Mouse (Mus musculus): ENCODE measurements around the gene Sult5a1. TPM values are rescaled to one million over a fixed set of nuclear protein-coding genes. Genes with fewer than 3 reads are reported as not detected.

The Sult5a1 gene
- polyA plus RNA-seq, 1 experiment: 11.2 TPM

GRCm38 (mm10) chr8:123150737-123151171, 7.4 kb downstream of the Sult5a1 start:
- no peak for TF ChIP-seq POLR2A (IDR thresholded peaks at IDR 0.05; ENCODE audit: low read depth, low read length)
- no peak for TF ChIP-seq CTCF (conservative IDR thresholded peaks at IDR 0.05; ENCODE audit: insufficient read depth, insufficient read length, low read depth, low read length)
- Histone ChIP-seq H3K27me3 (replicated peaks; ENCODE audit: control insufficient read depth, insufficient read depth, low read length) (no peaks in the 10 kb centered on the region), H3K4me3 (ENCODE audit: insufficient read depth, low read depth, low read length) (no peak overlapping the region), H3K4me1 (ENCODE audit: control insufficient read depth, insufficient read depth, low read length) (0 out of 2 replicates have a peak, but pooled peaks cover 2% of the 10 kb centered on the region), H3K36me3 (ENCODE audit: control insufficient read depth, insufficient read depth, low read length) (no peaks in the 10 kb centered on the region), H3K27ac (ENCODE audit: insufficient read depth, low read depth, low read length) (peak overlapping the region; percentile 62)
- 48% methylated on average over 9 of the region's 9 CpGs for WGBS
- DNase-seq: peak; percentile 43

- TF ChIP-seq POLR2A (IDR thresholded peaks at IDR 0.05; ENCODE audit: low read depth, low read length): no peak
- no peak for TF ChIP-seq CTCF (conservative IDR thresholded peaks at IDR 0.05; ENCODE audit: insufficient read depth, insufficient read length, low read depth, low read length)
- 74% methylated on average over 7 of the region's 7 CpGs for WGBS
- no peaks in the 10 kb centered on the region for H3K27me3 ChIP-seq (replicated peaks; ENCODE audit: control insufficient read depth, insufficient read depth, low read length)
- no peak for DNase-seq
- no peak overlapping the region for H3K4me3 ChIP-seq (ENCODE audit: insufficient read depth, low read depth, low read length)
- no peak overlapping the region for H3K27ac ChIP-seq (ENCODE audit: insufficient read depth, low read depth, low read length)
- H3K36me3 ChIP-seq (ENCODE audit: control insufficient read depth, insufficient read depth, low read length): no peaks in the 10 kb centered on the region
- H3K4me1 ChIP-seq (ENCODE audit: control insufficient read depth, insufficient read depth, low read length): no peaks in the 10 kb centered on the region
These were observed 11.7 kb downstream of the Sult5a1 start for GRCm38 (mm10) chr8:123146390-123146789.

- H3K27ac ChIP-seq (ENCODE audit: insufficient read depth, low read depth, low read length): no peak overlapping the region
- H3K27me3 ChIP-seq (replicated peaks; ENCODE audit: control insufficient read depth, insufficient read depth, low read length): no peaks in the 10 kb centered on the region
- H3K4me1 ChIP-seq (ENCODE audit: control insufficient read depth, insufficient read depth, low read length): no peaks in the 10 kb centered on the region
- WGBS: 56% methylated on average over 6 of the region's 6 CpGs
- H3K36me3 ChIP-seq (ENCODE audit: control insufficient read depth, insufficient read depth, low read length): no peaks in the 10 kb centered on the region
- peak; percentile 72 for DNase-seq
- TF ChIP-seq POLR2A (IDR thresholded peaks at IDR 0.05; ENCODE audit: low read depth, low read length): no peak
- peak; percentile 68 for TF ChIP-seq CTCF (conservative IDR thresholded peaks at IDR 0.05; ENCODE audit: insufficient read depth, insufficient read length, low read depth, low read length)
- no peak overlapping the region for H3K4me3 ChIP-seq (ENCODE audit: insufficient read depth, low read depth, low read length)
These were observed 12.8 kb downstream of the Sult5a1 start for GRCm38 (mm10) chr8:123145279-123145678.

GRCm38 (mm10) chr8:123141741-123142462, 16.2 kb downstream of the Sult5a1 start:
- WGBS: 57% methylated on average over 14 of the region's 14 CpGs
- DNase-seq: peak; percentile 90
- Histone ChIP-seq H3K4me3 (ENCODE audit: insufficient read depth, low read depth, low read length) (no peak overlapping the region), H3K4me1 (ENCODE audit: control insufficient read depth, insufficient read depth, low read length) (no peaks in the 10 kb centered on the region), H3K36me3 (ENCODE audit: control insufficient read depth, insufficient read depth, low read length) (no peaks in the 10 kb centered on the region), H3K27me3 (replicated peaks; ENCODE audit: control insufficient read depth, insufficient read depth, low read length) (no peaks in the 10 kb centered on the region), H3K27ac (ENCODE audit: insufficient read depth, low read depth, low read length) (peak overlapping the region; percentile 68; the same call in 1 of the 2 replicates)
- TF ChIP-seq CTCF (conservative IDR thresholded peaks at IDR 0.05; ENCODE audit: insufficient read depth, insufficient read length, low read depth, low read length): no peak
- TF ChIP-seq POLR2A (IDR thresholded peaks at IDR 0.05; ENCODE audit: low read depth, low read length): no peak

- TF ChIP-seq CTCF (conservative IDR thresholded peaks at IDR 0.05; ENCODE audit: insufficient read depth, insufficient read length, low read depth, low read length): no peak
- no peak for TF ChIP-seq POLR2A (IDR thresholded peaks at IDR 0.05; ENCODE audit: low read depth, low read length)
- Histone ChIP-seq H3K36me3 (ENCODE audit: control insufficient read depth, insufficient read depth, low read length) (no peaks in the 10 kb centered on the region), H3K4me1 (ENCODE audit: control insufficient read depth, insufficient read depth, low read length) (no peaks in the 10 kb centered on the region), H3K27me3 (replicated peaks; ENCODE audit: control insufficient read depth, insufficient read depth, low read length) (no peaks in the 10 kb centered on the region), H3K4me3 (ENCODE audit: insufficient read depth, low read depth, low read length) (no peak overlapping the region), H3K27ac (ENCODE audit: insufficient read depth, low read depth, low read length) (no peak overlapping the region)
- DNase-seq: no peak
- 68% methylated on average over 4 of the region's 4 CpGs for WGBS
These were observed 19.4 kb downstream of the Sult5a1 start for GRCm38 (mm10) chr8:123138741-123139140.

GRCm38 (mm10) chr8:123137645-123138077, 20.5 kb downstream of the Sult5a1 start:
- no peak for TF ChIP-seq POLR2A (IDR thresholded peaks at IDR 0.05; ENCODE audit: low read depth, low read length)
- TF ChIP-seq CTCF (conservative IDR thresholded peaks at IDR 0.05; ENCODE audit: insufficient read depth, insufficient read length, low read depth, low read length): no peak
- Histone ChIP-seq H3K36me3 (ENCODE audit: control insufficient read depth, insufficient read depth, low read length) (no peaks in the 10 kb centered on the region), H3K4me1 (ENCODE audit: control insufficient read depth, insufficient read depth, low read length) (no peaks in the 10 kb centered on the region), H3K27ac (ENCODE audit: insufficient read depth, low read depth, low read length) (no peak overlapping the region), H3K27me3 (replicated peaks; ENCODE audit: control insufficient read depth, insufficient read depth, low read length) (no peaks in the 10 kb centered on the region), H3K4me3 (ENCODE audit: insufficient read depth, low read depth, low read length) (no peak overlapping the region)
- WGBS: 28% methylated on average over 2 of the region's 2 CpGs
- no peak for DNase-seq

- TF ChIP-seq POLR2A (IDR thresholded peaks at IDR 0.05; ENCODE audit: low read depth, low read length) (no peak), CTCF (conservative IDR thresholded peaks at IDR 0.05; ENCODE audit: insufficient read depth, insufficient read length, low read depth, low read length) (no peak)
- Histone ChIP-seq H3K4me3 (ENCODE audit: insufficient read depth, low read depth, low read length) (no peak overlapping the region), H3K27ac (ENCODE audit: insufficient read depth, low read depth, low read length) (no peak overlapping the region), H3K27me3 (replicated peaks; ENCODE audit: control insufficient read depth, insufficient read depth, low read length) (no peaks in the 10 kb centered on the region), H3K36me3 (ENCODE audit: control insufficient read depth, insufficient read depth, low read length) (no peaks in the 10 kb centered on the region), H3K4me1 (ENCODE audit: control insufficient read depth, insufficient read depth, low read length) (no peaks in the 10 kb centered on the region)
- DNase-seq: no peak
- WGBS: 85% methylated on average over 9 of the region's 9 CpGs
These were observed 21.8 kb downstream of the Sult5a1 start for GRCm38 (mm10) chr8:123136287-123136686.
